Mouse (Mus musculus) small intestine, adult 10 weeks (tissue): ENCODE data around the gene Gm21974. TPM values are rescaled to one million over a fixed set of nuclear protein-coding genes. Genes with fewer than 3 reads are reported as not detected.

ENCODE experiments used
- polyA plus RNA-seq: library from polyadenylated mRNA; stranded (reverse); fragments of 350-450 nt; fragmentation: Illumina TruSeq; extraction: RNeasy Lipid Tissue Mini Kit (QIAGEN cat#74804); gene quantifications from one replicate; pipeline ENCODE4 v1.2.3, GENCODE M21; 2014; ENCODE audit warnings: low replicate concordance

The Gm21974 gene
- not detected for polyA plus RNA-seq

GRCm38 (mm10) chr7:127895442-127895841 is at the start of gene Gm21974, which contains the start of gene Vkorc1:
TSS of gene Gm21974 (minus strand) at chr7:127895454.
TSS of gene Vkorc1 (minus strand) at chr7:127895617.

GRCm38 (mm10) chr7:127929923-127930322 is 34.7 kb upstream of the Gm21974 start, which contains the start of gene Prss8:
TSS of gene Prss8 (minus strand) at chr7:127930104.

DNA sequence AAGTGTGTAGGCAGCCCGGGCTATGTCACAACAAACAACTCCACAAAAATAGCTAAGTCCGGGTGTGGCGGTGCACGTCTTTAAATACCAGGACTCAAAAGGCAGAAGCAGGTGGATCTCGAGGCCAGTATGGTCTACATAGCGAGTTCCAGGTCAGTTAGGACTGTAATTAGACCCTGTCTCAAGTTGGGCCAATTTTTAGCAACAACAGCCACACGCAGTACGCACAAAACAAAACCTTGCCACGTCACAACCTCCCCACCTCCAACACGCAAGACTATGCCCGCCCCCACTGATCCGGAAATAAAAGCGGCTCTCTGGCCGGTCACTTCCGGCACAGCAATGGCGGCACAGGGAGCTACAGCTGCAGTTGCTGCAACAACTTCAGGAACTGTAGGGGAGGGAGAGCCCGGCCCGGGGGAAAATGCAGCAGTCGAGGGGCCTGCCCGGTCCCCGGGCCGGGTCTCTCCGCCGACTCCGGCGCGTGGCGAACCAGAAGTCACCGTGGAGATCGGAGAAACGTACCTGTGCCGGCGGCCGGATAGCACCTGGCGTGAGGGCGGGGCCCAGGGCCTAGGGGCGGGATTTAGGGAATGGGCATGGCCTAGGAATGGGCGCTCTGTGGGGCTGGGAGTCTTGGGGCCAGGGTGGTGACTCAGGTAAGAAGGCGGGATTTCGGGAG is 17.1 kb upstream of the Gm21974 start, which contains the start of gene Kat8:
Gene Kat8 (plus strand): TSS at position 327 of the 682 bp plus-strand sequence.

GRCm38 (mm10) chr7:127903971-127904796 is 8.9 kb upstream of the Gm21974 start, which contains the start of gene Bckdk:
TSS of gene Bckdk (plus strand) at chr7:127904082.

DNA sequence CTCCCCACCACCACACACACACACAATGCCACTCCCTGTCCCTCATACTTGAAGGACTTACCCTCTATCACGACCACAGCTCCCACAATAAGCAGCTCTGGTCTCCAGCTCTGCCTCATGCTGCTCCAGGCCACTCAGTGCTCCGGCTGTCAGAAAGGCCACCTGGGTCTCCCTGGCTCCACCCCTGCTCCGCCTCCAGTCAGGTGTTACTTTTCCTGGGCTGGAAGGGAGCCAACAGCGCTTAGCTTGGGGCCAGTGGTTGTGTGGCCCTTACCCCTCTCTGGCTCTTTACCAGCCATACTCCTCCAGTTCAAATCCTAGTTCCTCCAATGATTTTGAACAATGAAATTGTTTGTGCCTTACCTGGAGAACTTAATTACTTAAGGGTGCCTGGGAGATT is 4.5 kb downstream of the Gm21974 start, which contains the start of gene Prss53:
Gene Prss53 (minus strand): TSS at position 173 of the 400 bp plus-strand sequence.

DNA sequence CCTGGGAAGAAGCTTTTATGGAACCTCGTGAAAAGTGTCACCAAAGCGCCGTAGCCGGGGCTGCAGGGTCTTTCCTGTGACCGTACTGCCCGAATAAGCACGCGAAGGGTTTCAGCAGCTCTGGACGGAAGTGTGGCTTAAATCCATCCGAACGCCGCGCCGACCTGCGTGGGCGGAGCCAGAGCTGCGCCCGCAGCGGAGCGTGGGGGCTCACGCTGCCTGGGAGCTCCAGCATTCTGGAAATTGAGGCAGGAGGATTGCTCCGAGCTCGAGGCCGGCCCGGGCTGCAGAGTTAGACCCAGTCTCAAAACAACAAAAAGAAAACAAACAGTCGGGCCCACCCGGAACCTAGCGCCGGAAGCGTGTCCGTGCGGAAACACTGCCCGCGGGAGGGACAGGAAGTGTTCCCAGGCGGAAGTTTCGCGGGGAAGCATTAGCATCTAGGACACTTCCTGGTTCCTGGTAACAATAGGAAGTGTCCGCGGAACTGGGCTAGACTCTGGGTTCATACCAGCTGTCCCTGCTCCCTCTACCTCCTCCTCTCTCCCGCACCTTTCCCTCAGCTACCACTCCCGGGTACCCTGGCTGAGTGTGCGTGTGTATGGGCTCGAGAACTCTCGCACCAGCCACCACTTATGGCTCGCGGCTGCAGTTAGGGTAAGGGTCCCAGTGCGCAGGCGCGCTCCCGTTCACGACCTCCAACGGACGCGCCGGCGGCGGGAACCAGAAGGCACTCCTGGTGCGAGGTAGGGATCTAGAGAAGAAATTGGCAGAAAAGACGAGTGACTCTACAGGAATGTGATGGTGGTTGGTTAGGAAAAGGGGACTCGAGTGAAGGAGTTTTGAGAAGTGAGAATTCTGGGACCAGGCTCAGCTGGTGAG is 18.5 kb downstream of the Gm21974 start, which contains the start of gene Zfp668:
Gene Zfp668 (minus strand): TSS at position 362 of the 882 bp plus-strand sequence.

DNA sequence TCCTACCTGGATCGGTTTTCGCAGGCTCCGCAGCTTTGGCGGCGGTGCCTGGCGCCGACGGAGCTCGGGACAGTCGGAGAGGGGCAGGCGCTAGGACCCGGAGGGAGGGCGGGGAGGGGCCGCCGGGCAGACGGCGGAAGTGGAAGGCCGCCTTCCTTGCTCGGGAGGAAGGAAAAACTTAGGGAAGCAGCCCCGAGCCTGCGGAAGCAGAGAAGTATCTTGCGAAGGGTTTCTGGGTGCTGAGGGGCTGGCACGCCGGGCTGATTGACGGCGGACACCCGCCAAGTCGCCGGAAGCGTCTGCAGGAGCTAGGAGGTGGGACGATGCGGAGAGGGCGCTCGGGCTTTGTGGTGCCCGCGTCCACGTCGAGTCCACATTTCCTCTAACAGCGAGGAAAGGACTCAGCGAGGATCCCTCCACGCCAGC is 19.2 kb downstream of the Gm21974 start, which contains the start of gene Zfp646:
Gene Zfp646 (plus strand): TSS at position 181 of the 426 bp plus-strand sequence.

Other genes starting within 250 kb of the Gm21974 start
- 1.2 TPM for gene Bcl7c, start 186.5 kb downstream of the Gm21974 start, polyA plus RNA-seq
- gene Ctf1, start 182.7 kb downstream of the Gm21974 start, polyA plus RNA-seq, result 0.74 TPM
- not detected for gene Ctf2, start 163.3 kb downstream of the Gm21974 start, polyA plus RNA-seq
- gene Fbxl19, start 150.9 kb downstream of the Gm21974 start, polyA plus RNA-seq, result 0.11 TPM
- gene Orai3, start 125.6 kb downstream of the Gm21974 start, polyA plus RNA-seq, result 0.63 TPM
- 3.5 TPM for gene Setd1a, start 118.8 kb downstream of the Gm21974 start, polyA plus RNA-seq
- not detected for gene Gm49388, start 109.8 kb downstream of the Gm21974 start, polyA plus RNA-seq
- 14.6 TPM for gene Hsd3b7, start 94.8 kb downstream of the Gm21974 start, polyA plus RNA-seq
- gene Stx4a, start 71.2 kb downstream of the Gm21974 start, polyA plus RNA-seq, result 11.9 TPM
- gene Stx1b, start 70.9 kb downstream of the Gm21974 start, polyA plus RNA-seq, result 0.30 TPM
- 4.9 TPM for gene Zfp646, start 19.2 kb downstream of the Gm21974 start, polyA plus RNA-seq
- 0.52 TPM for gene Zfp668, start 18.6 kb downstream of the Gm21974 start, polyA plus RNA-seq
- not detected for gene Prss53, start 4.5 kb downstream of the Gm21974 start, polyA plus RNA-seq
- 24.9 TPM for gene Vkorc1, start 163 bp upstream of the Gm21974 start, polyA plus RNA-seq
- 1.1 TPM for gene Bckdk, start 8.6 kb upstream of the Gm21974 start, polyA plus RNA-seq
- gene Kat8, start 17.1 kb upstream of the Gm21974 start, polyA plus RNA-seq, result 5.7 TPM
- 0.26 TPM for gene Prss8, start 34.6 kb upstream of the Gm21974 start, polyA plus RNA-seq
- not detected for gene Prss36, start 51.3 kb upstream of the Gm21974 start, polyA plus RNA-seq
- 567 TPM for gene Fus, start 72.0 kb upstream of the Gm21974 start, polyA plus RNA-seq
- gene Pycard, start 98.4 kb upstream of the Gm21974 start, polyA plus RNA-seq, result 89.0 TPM
- gene Trim72, start 108.5 kb upstream of the Gm21974 start, polyA plus RNA-seq, result not detected
- gene Itgam, start 167.2 kb upstream of the Gm21974 start, polyA plus RNA-seq, result 7.9 TPM
- not detected for gene Gm49368, start 167.2 kb upstream of the Gm21974 start, polyA plus RNA-seq
- gene Itgax, start 234.1 kb upstream of the Gm21974 start, polyA plus RNA-seq, result 9.9 TPM